Mouse (Mus musculus): ENCODE results near the gene N4bp2l2. TPM values are rescaled to one million over a fixed set of nuclear protein-coding genes. Genes with fewer than 3 reads are reported as not detected.
A peak's percentile ranks its signal among the peaks of the same experiment; 100 is the strongest.

N4bp2l2 gene
- polyA plus RNA-seq, 1 experiment from 2014 or later, result 19.7 TPM

DNA sequence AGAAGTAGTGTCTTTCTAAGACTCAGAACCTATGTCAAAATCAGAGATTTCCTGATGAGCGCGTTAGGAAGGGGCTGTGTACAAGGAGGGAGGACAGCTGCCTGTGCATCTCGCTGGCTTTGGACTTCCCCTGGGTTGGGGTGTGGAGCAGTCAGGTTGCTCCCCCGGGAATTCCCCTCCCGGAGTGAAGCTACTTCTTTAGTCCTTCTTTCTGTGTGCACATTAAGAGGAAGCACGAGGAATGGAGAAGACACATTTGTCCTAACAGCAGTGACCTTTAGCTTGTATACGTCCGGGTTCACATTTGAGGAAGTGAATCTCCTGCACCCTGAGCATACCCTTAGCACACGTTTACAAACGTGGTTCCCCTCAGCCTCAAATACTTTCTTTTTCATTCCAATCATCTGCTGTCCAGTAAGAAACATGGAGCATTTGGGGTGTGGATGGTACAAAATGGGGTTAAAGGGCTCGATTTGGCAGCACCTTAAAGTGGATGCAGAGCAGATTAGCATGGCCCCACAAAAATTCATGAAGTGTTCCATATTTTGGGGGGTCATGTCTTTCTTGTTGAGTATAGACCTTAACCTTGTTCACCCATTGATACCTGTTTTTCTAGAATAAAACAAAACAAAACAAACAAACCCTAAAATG is 70.5 kb downstream of the N4bp2l2 start:
- 31% methylated on average over 11 of the region's 11 CpGs for WGBS (ENCODE audit: insufficient replicate concordance)
- no peak overlapping the region for H3K27ac ChIP-seq

GRCm38 (mm10) chr5:150594649-150595339 is 71.2 kb downstream of the N4bp2l2 start:
- Histone ChIP-seq H3K36me3 (0 out of 2 replicates have a peak, but pooled peaks cover 5% of the 10 kb centered on the region), H3K9ac (peak overlapping the region; percentile 84), H3K4me3 (replicated peaks) (peak overlapping the region; percentile 89), H3K27me3 (no peaks in the 10 kb centered on the region), H3K27ac (no peak overlapping the region), H3K4me1 (replicated peaks) (peaks cover 64% of the 10 kb centered on the region), H3K9me3 (replicated peaks) (no peaks in the 10 kb centered on the region), H3K4me2 (peak overlapping the region; percentile 98)
- ATAC-seq (ENCODE audit: low read depth), result no peak
- 18% methylated on average over 13 of the region's 17 CpGs for WGBS (ENCODE audit: insufficient replicate concordance)
- DNase-seq, result no peak

More for the DNA sequence above, 70.5 kb downstream of the N4bp2l2 start:
- Histone ChIP-seq H3K4me1 (replicated peaks) (peaks cover 64% of the 10 kb centered on the region), H3K4me2 (peak overlapping the region; percentile 98; the same call in 1 of the 2 replicates), H3K27me3 (no peaks in the 10 kb centered on the region), H3K9ac (no peak overlapping the region), H3K4me3 (replicated peaks) (0 out of 2 replicates have a peak overlapping the region, but pooled peaks have one; percentile 89), H3K9me3 (replicated peaks) (no peaks in the 10 kb centered on the region), H3K36me3 (0 out of 2 replicates have a peak, but pooled peaks cover 5% of the 10 kb centered on the region)
- ATAC-seq (ENCODE audit: low read depth) (no peak), DNase-seq (no peak)

GRCm38 (mm10) chr5:150593756-150594648 is 72.0 kb downstream of the N4bp2l2 start:
- WGBS (ENCODE audit: insufficient replicate concordance), result under 1% methylated on average over 100 of the region's 102 CpGs
- Histone ChIP-seq H3K9ac (peak overlapping the region; percentile 84), H3K4me3 (replicated peaks) (peak overlapping the region; percentile 89), H3K27me3 (no peaks in the 10 kb centered on the region), H3K36me3 (0 out of 2 replicates have a peak, but pooled peaks cover 5% of the 10 kb centered on the region), H3K9me3 (replicated peaks) (no peaks in the 10 kb centered on the region), H3K4me2 (peak overlapping the region; percentile 98), H3K27ac (peak overlapping the region; percentile 85), H3K4me1 (replicated peaks) (peaks cover 64% of the 10 kb centered on the region)
- peak; percentile 68 for ATAC-seq (ENCODE audit: low read depth)
- DNase-seq, result peak; percentile 40

GRCm38 (mm10) chr5:150592904-150593755 is 72.9 kb downstream of the N4bp2l2 start:
- 0 out of 2 replicates have a peak, but pooled peaks cover 5% of the 10 kb centered on the region for H3K36me3 ChIP-seq
- 4% methylated on average over 40 of the region's 40 CpGs for WGBS (ENCODE audit: insufficient replicate concordance)
- DNase-seq, result peak; percentile 55
- peak overlapping the region; percentile 89 for H3K4me3 ChIP-seq (replicated peaks)
- H3K9me3 ChIP-seq (replicated peaks), result no peaks in the 10 kb centered on the region
- peak; percentile 81 for ATAC-seq (ENCODE audit: low read depth)
- H3K4me1 ChIP-seq (replicated peaks), result peaks cover 65% of the 10 kb centered on the region
- H3K27me3 ChIP-seq, result no peaks in the 10 kb centered on the region
- peak overlapping the region; percentile 98 for H3K4me2 ChIP-seq
- H3K27ac ChIP-seq, result peak overlapping the region; percentile 85
- peak overlapping the region; percentile 84 for H3K9ac ChIP-seq

GRCm38 (mm10) chr5:150592186-150592903 is 73.6 kb downstream of the N4bp2l2 start:
- Histone ChIP-seq H3K36me3 (0 out of 2 replicates have a peak, but pooled peaks cover 5% of the 10 kb centered on the region), H3K9ac (peak overlapping the region; percentile 84), H3K4me1 (replicated peaks) (peaks cover 62% of the 10 kb centered on the region), H3K4me3 (replicated peaks) (peak overlapping the region; percentile 89), H3K9me3 (replicated peaks) (no peaks in the 10 kb centered on the region), H3K27me3 (no peaks in the 10 kb centered on the region), H3K27ac (peak overlapping the region; percentile 85), H3K4me2 (peak overlapping the region; percentile 98)
- no peak for DNase-seq
- no peak for ATAC-seq (ENCODE audit: low read depth)
- WGBS (ENCODE audit: insufficient replicate concordance), result 51% methylated on average over 13 of the region's 13 CpGs

- DNase-seq, result no peak
- ATAC-seq (ENCODE audit: low read depth), result no peak
- Histone ChIP-seq H3K27ac (0 out of 2 replicates have a peak overlapping the region, but pooled peaks have one; percentile 18), H3K4me1 (replicated peaks) (peaks cover 62% of the 10 kb centered on the region), H3K27me3 (no peaks in the 10 kb centered on the region), H3K36me3 (0 out of 2 replicates have a peak, but pooled peaks cover 5% of the 10 kb centered on the region), H3K4me3 (replicated peaks) (no peak overlapping the region), H3K9me3 (replicated peaks) (no peaks in the 10 kb centered on the region), H3K9ac (no peak overlapping the region), H3K4me2 (no peak overlapping the region)
- WGBS (ENCODE audit: insufficient replicate concordance), result 69% methylated on average over 2 of the region's 2 CpGs
These were observed 76.0 kb downstream of the N4bp2l2 start for GRCm38 (mm10) chr5:150589945-150590344.

DNA sequence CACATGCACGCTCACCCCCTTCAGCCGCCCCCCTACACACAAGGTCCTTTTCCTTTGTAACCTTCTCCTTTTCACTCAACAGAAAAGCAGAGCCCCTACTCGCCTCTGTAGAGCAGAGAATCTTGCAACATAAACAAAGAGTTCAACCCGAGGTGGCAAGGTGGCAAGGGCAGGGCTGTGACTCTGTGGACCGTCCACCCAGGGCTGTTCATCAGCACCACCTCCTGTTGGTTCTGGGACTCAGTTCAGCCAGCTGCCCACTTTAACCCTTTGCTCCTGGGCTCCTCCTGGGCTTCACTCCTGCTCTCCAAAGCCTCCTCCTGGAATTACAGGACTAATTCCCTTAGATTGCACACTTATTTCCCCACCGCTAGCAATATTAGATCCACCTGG is 81.7 kb downstream of the N4bp2l2 start:
- ATAC-seq (ENCODE audit: low read depth) (no peak), DNase-seq (no peak)
- Histone ChIP-seq H3K9me3 (replicated peaks) (no peaks in the 10 kb centered on the region), H3K4me3 (replicated peaks) (no peak overlapping the region), H3K36me3 (no peaks in the 10 kb centered on the region), H3K27me3 (no peaks in the 10 kb centered on the region), H3K4me2 (no peak overlapping the region), H3K9ac (no peak overlapping the region), H3K27ac (no peak overlapping the region), H3K4me1 (replicated peaks) (peaks cover 66% of the 10 kb centered on the region)
- 61% methylated on average over 6 of the region's 6 CpGs for WGBS (ENCODE audit: insufficient replicate concordance)

GRCm38 (mm10) chr5:150583622-150584336 is 82.2 kb downstream of the N4bp2l2 start:
- DNase-seq (no peak), ATAC-seq (ENCODE audit: low read depth) (no peak)
- H3K4me3 ChIP-seq (replicated peaks), result no peak overlapping the region
- no peak overlapping the region for H3K4me2 ChIP-seq
- peaks cover 67% of the 10 kb centered on the region for H3K4me1 ChIP-seq (replicated peaks)
- no peaks in the 10 kb centered on the region for H3K36me3 ChIP-seq
- WGBS (ENCODE audit: insufficient replicate concordance), result 55% methylated on average over 5 of the region's 5 CpGs
- no peaks in the 10 kb centered on the region for H3K9me3 ChIP-seq (replicated peaks)
- H3K27ac ChIP-seq, result peak overlapping the region; percentile 30; the same call in 1 of the 2 replicates
- no peaks in the 10 kb centered on the region for H3K27me3 ChIP-seq
- H3K9ac ChIP-seq, result no peak overlapping the region

DNA sequence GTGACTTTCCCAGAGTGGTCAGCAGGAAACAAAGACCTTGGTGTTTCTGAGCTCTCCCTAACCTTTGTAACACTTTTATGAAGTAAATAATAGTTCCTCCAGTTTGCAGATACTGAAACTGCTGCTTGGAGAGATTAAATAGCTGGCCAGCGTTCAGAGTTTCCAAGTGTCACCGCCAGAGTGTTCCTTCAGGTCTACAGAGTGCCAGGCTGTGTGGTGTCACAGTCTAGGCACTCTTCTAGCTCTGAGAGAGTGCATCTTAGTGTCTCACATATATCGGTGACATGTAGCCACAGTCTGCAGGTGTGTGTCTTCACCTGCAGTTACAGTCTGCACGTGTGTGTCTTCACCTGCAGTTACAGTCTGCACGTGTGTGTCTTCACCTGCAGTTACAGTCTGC is 82.8 kb downstream of the N4bp2l2 start:
- no peak for ATAC-seq (ENCODE audit: low read depth)
- H3K27ac ChIP-seq, result no peak overlapping the region; the same call in 1 of the 2 replicates
- no peak overlapping the region for H3K4me3 ChIP-seq (replicated peaks)

More for the DNA sequence above, 82.8 kb downstream of the N4bp2l2 start:
- no peaks in the 10 kb centered on the region for H3K36me3 ChIP-seq
- no peaks in the 10 kb centered on the region for H3K27me3 ChIP-seq
- H3K4me1 ChIP-seq (replicated peaks), result peaks cover 67% of the 10 kb centered on the region
- H3K4me2 ChIP-seq, result no peak overlapping the region
- H3K9ac ChIP-seq, result no peak overlapping the region
- WGBS (ENCODE audit: insufficient replicate concordance), result 70% methylated on average over 5 of the region's 5 CpGs
- no peaks in the 10 kb centered on the region for H3K9me3 ChIP-seq (replicated peaks)
- DNase-seq, result no peak

Measured in liver, embryonic 13.5 days (tissue).